Mouse (Mus musculus): ENCODE measurements around the gene Ndufs7.
A peak's percentile ranks its signal among the peaks of the same experiment; 100 is the strongest.

The Ndufs7 gene

GRCm38 (mm10) chr10:80295618-80296425 is 46.9 kb downstream of the Ndufs7 start, which contains the start of gene Apc2:
Gene Apc2 (plus strand): TSS chr10:80295977.
- peak; percentile 89 for DNase-seq

GRCm38 (mm10) chr10:80296824-80297223 is 47.9 kb downstream of the Ndufs7 start:
- peak; percentile 76 for DNase-seq

- peak; percentile 71 for DNase-seq
Observed at GRCm38 (mm10) chr10:80297526-80298133, 48.7 kb downstream of the Ndufs7 start.

GRCm38 (mm10) chr10:80298571-80299281 is 49.8 kb downstream of the Ndufs7 start:
- peak; percentile 95 for DNase-seq

- no peak for DNase-seq
Observed at GRCm38 (mm10) chr10:80299301-80299700, 50.4 kb downstream of the Ndufs7 start.

GRCm38 (mm10) chr10:80299824-80300223 is 50.9 kb downstream of the Ndufs7 start:
- peak; percentile 60 for DNase-seq

GRCm38 (mm10) chr10:80300672-80301181 is 51.8 kb downstream of the Ndufs7 start:
- peak; percentile 72 for DNase-seq

- DNase-seq = peak; percentile 67
Observed at GRCm38 (mm10) chr10:80301256-80302081, 52.5 kb downstream of the Ndufs7 start.

- DNase-seq = no peak
Observed at GRCm38 (mm10) chr10:80302082-80302355, 53.1 kb downstream of the Ndufs7 start.

GRCm38 (mm10) chr10:80302471-80302881 is 53.6 kb downstream of the Ndufs7 start:
- peak; percentile 82 for DNase-seq

- no peak for DNase-seq
Observed at GRCm38 (mm10) chr10:80304458-80304857, 55.5 kb downstream of the Ndufs7 start.

- DNase-seq = no peak
Observed at GRCm38 (mm10) chr10:80304862-80305261, 55.9 kb downstream of the Ndufs7 start.

Measured in cerebellum, adult 9-11 months (tissue).